Mouse (Mus musculus): ENCODE measurements at regions not wholly inside any gene's neighbourhood (a gene's known extent, or its start where the extent isn't known, plus 50 kb on each side); places are given as distances from the start of the nearest gene placed in this dataset.

GRCm38 (mm10) chr15:59146586-59147085 is 257.5 kb downstream of the Gm49356 start:
- Histone ChIP-seq H3K27ac (ENCODE audit: low read depth) (no peak overlapping the region), H3K9me3 (ENCODE audit: low read length) (no peaks in the 10 kb centered on the region)
- WGBS (ENCODE audit: insufficient replicate concordance): 62% methylated on average over 9 of the region's 11 CpGs

DNA sequence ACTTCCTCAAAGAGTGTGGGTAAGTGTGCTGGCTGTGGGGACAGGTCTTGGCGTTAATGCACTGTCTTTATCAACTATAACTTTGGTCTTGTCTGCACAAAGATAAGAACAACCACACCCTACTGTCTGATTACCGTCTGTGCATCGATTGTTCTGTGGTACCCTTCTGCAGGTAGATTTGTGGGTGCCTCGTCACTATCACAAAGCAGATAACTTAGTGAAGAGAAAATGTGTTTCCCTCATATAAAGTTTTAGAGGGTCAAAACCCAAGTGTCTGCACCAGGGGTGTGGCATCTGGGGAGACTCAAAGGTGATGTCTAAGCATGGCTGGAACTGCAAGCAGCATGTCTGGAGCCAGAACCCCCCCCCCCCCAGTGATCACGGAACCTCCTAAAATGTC is 259.4 kb downstream of the Gm49356 start:
- H3K4me3 ChIP-seq (ENCODE audit: low read depth, low read length): no peak overlapping the region
- ATAC-seq (no peak), DNase-seq (no peak)
- no peaks in the 10 kb centered on the region for H3K9me3 ChIP-seq (ENCODE audit: low read length)
- H3K4me1 ChIP-seq (ENCODE audit: insufficient read depth): peaks cover 3% of the 10 kb centered on the region; the same call in 1 of the 2 replicates
- no peak for TF ChIP-seq CTCF (IDR thresholded peaks at IDR 0.05; ENCODE audit: low read depth)
- TF ChIP-seq EP300 (IDR thresholded peaks at IDR 0.05; ENCODE audit: low read depth): no peak
- no peak overlapping the region for H3K9ac ChIP-seq (replicated peaks)
- no peaks in the 10 kb centered on the region for H3K36me3 ChIP-seq (replicated peaks; ENCODE audit: insufficient read depth, low read length)
- WGBS (ENCODE audit: insufficient replicate concordance): 59% methylated on average over 5 of the region's 5 CpGs
- H3K27ac ChIP-seq (ENCODE audit: low read depth): no peak overlapping the region
- no peak overlapping the region for H3K4me2 ChIP-seq (ENCODE audit: low read depth, low read length)
- H3K27me3 ChIP-seq (ENCODE audit: insufficient read depth, low read length): no peaks in the 10 kb centered on the region

More at GRCm38 (mm10) chr15:59146586-59147085, 257.5 kb downstream of the Gm49356 start:
- DNase-seq (no peak), ATAC-seq (no peak)
- no peak overlapping the region for H3K4me3 ChIP-seq (ENCODE audit: low read depth, low read length)
- no peaks in the 10 kb centered on the region for H3K36me3 ChIP-seq (replicated peaks; ENCODE audit: insufficient read depth, low read length)
- H3K9ac ChIP-seq (replicated peaks): no peak overlapping the region
- no peak overlapping the region for H3K4me2 ChIP-seq (ENCODE audit: low read depth, low read length)
- H3K27me3 ChIP-seq (ENCODE audit: insufficient read depth, low read length): no peaks in the 10 kb centered on the region
- TF ChIP-seq EP300 (IDR thresholded peaks at IDR 0.05; ENCODE audit: low read depth): no peak
- no peak for TF ChIP-seq CTCF (IDR thresholded peaks at IDR 0.05; ENCODE audit: low read depth)
- H3K4me1 ChIP-seq (ENCODE audit: insufficient read depth): peaks cover 5% of the 10 kb centered on the region

DNA sequence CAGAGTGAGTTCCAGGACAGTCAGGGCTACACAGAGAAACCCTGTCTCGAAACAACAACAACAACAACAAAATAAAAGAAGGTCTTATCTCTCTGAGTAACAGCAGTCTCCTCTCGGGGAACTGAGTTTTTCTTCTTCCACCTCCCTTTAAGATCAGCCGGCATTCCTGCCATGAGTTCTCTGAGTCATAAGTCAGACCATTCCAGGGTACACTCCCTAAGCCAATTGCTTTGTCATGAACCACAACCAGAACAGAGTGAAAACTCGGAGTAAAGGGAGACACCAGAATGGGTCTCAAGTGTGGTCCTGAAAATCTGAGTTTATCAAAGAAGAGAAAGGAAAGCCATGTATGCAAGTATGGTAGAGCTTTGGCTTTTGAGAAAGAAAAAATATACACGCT is 262.4 kb downstream of the Gm49356 start:
- Histone ChIP-seq H3K9me3 (ENCODE audit: low read length) (no peaks in the 10 kb centered on the region), H3K4me3 (ENCODE audit: low read depth, low read length) (no peak overlapping the region), H3K9ac (replicated peaks) (no peak overlapping the region), H3K27ac (ENCODE audit: low read depth) (no peak overlapping the region), H3K4me1 (ENCODE audit: insufficient read depth) (no peaks in the 10 kb centered on the region), H3K27me3 (ENCODE audit: insufficient read depth, low read length) (no peaks in the 10 kb centered on the region), H3K36me3 (replicated peaks; ENCODE audit: insufficient read depth, low read length) (no peaks in the 10 kb centered on the region), H3K4me2 (ENCODE audit: low read depth, low read length) (no peak overlapping the region)
- ATAC-seq: no peak
- no peak for DNase-seq
- TF ChIP-seq CTCF (IDR thresholded peaks at IDR 0.05; ENCODE audit: low read depth) (no peak), EP300 (IDR thresholded peaks at IDR 0.05; ENCODE audit: low read depth) (no peak)
- 79% methylated on average over 5 of the region's 5 CpGs for WGBS (ENCODE audit: insufficient replicate concordance)

- H3K9me3 ChIP-seq (ENCODE audit: low read length): no peaks in the 10 kb centered on the region
- no peak overlapping the region for H3K4me3 ChIP-seq (ENCODE audit: low read depth, low read length)
- DNase-seq: no peak
- ATAC-seq: no peak
- H3K36me3 ChIP-seq (replicated peaks; ENCODE audit: insufficient read depth, low read length): no peaks in the 10 kb centered on the region
- TF ChIP-seq CTCF (IDR thresholded peaks at IDR 0.05; ENCODE audit: low read depth) (no peak), EP300 (IDR thresholded peaks at IDR 0.05; ENCODE audit: low read depth) (no peak)
- H3K27me3 ChIP-seq (ENCODE audit: insufficient read depth, low read length): no peaks in the 10 kb centered on the region
- no peak overlapping the region for H3K27ac ChIP-seq (ENCODE audit: low read depth)
- no peak overlapping the region for H3K4me2 ChIP-seq (ENCODE audit: low read depth, low read length)
- no peaks in the 10 kb centered on the region for H3K4me1 ChIP-seq (ENCODE audit: insufficient read depth)
- 85% methylated on average over 6 of the region's 6 CpGs for WGBS (ENCODE audit: insufficient replicate concordance)
- H3K9ac ChIP-seq (replicated peaks): no peak overlapping the region
Measured at GRCm38 (mm10) chr15:59152786-59153388, 263.8 kb downstream of the Gm49356 start.

- H3K4me3 ChIP-seq (ENCODE audit: low read depth, low read length): no peak overlapping the region
- no peak for DNase-seq
- 77% methylated on average over 16 of the region's 16 CpGs for WGBS (ENCODE audit: insufficient replicate concordance)
- no peak for ATAC-seq
- no peak overlapping the region for H3K4me2 ChIP-seq (ENCODE audit: low read depth, low read length)
- no peaks in the 10 kb centered on the region for H3K27me3 ChIP-seq (ENCODE audit: insufficient read depth, low read length)
- H3K9me3 ChIP-seq (ENCODE audit: low read length): no peaks in the 10 kb centered on the region
- H3K4me1 ChIP-seq (ENCODE audit: insufficient read depth): no peaks in the 10 kb centered on the region
- H3K36me3 ChIP-seq (replicated peaks; ENCODE audit: insufficient read depth, low read length): no peaks in the 10 kb centered on the region
- no peak overlapping the region for H3K9ac ChIP-seq (replicated peaks)
- no peak overlapping the region for H3K27ac ChIP-seq (ENCODE audit: low read depth)
- TF ChIP-seq CTCF (IDR thresholded peaks at IDR 0.05; ENCODE audit: low read depth) (no peak), EP300 (IDR thresholded peaks at IDR 0.05; ENCODE audit: low read depth) (no peak)
Measured at GRCm38 (mm10) chr15:59153416-59154250, 264.5 kb downstream of the Gm49356 start.

Measured in liver, postnatal 0 days (tissue).